Mouse (Mus musculus): ENCODE data around the gene Hist1h1e. TPM values are rescaled to one million over a fixed set of nuclear protein-coding genes. Genes with fewer than 3 reads are reported as not detected.
"Not testable (repeated sequence)": the region's sequence is repeated elsewhere in the genome, so short reads cannot be mapped to it uniquely, and the experiment has no call there.

The Hist1h1e gene
- polyA plus RNA-seq, 1 experiment from 2014 or later: 6.8 TPM

- Histone ChIP-seq H3K27ac (ENCODE audit: low read depth, low read length) (peak overlapping the region; percentile 71), H3K27me3 (replicated peaks; ENCODE audit: control insufficient read depth, insufficient read depth, low read length) (no peaks in the 10 kb centered on the region), H3K4me1 (replicated peaks; ENCODE audit: control insufficient read depth, insufficient read depth, low read length) (0 out of 2 replicates have a peak, but pooled peaks cover 10% of the 10 kb centered on the region), H3K4me2 (replicated peaks; ENCODE audit: low read depth) (0 out of 2 replicates have a peak overlapping the region, but pooled peaks have one; percentile 10), H3K36me3 (ENCODE audit: control insufficient read depth, insufficient read depth) (no peaks in the 10 kb centered on the region), H3K4me3 (ENCODE audit: low read depth, low read length) (no peak overlapping the region), H3K9me3 (ENCODE audit: control insufficient read depth) (no peaks in the 10 kb centered on the region), H3K9ac (ENCODE audit: low read depth, low read length) (no peak overlapping the region)
- 35% methylated on average over 5 of the region's 5 CpGs for WGBS
- peak; percentile 76 for ATAC-seq
- TF ChIP-seq CTCF (IDR thresholded peaks at IDR 0.05; ENCODE audit: low read depth): no peak
These were observed 29.1 kb downstream of the Hist1h1e start for GRCm38 (mm10) chr13:23593051-23593770.

- peak overlapping the region; percentile 71 for H3K27ac ChIP-seq (ENCODE audit: low read depth, low read length)
These were observed 29.7 kb downstream of the Hist1h1e start for GRCm38 (mm10) chr13:23592614-23593013.

DNA sequence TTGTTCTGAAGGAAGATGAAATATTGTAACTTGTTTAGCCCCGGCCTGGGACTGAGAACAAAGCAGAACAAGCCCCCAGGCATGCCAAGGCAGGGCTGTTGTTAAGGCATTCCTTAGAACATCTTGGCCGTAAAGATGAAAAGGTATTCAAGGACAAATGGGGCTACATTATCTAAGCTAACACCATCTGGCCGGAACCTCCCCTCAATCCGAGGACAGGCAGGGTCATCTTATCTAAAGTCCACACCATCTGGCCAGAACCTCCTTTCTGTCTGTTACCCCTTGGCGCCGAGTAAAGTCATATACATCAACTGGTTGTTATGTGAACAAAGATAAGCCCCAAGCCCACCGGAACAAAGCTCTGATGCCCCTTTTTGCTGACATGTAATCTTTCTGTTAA, 30.5 kb downstream of the Hist1h1e start:
- WGBS: 81% methylated on average over 7 of the region's 7 CpGs
- not testable (repeated sequence) for ATAC-seq; H3K4me2 ChIP-seq (replicated peaks; ENCODE audit: low read depth); H3K9me3 ChIP-seq (ENCODE audit: control insufficient read depth); H3K4me1 ChIP-seq (replicated peaks; ENCODE audit: control insufficient read depth, insufficient read depth, low read length); H3K4me3 ChIP-seq (ENCODE audit: low read depth, low read length); H3K9ac ChIP-seq (ENCODE audit: low read depth, low read length); H3K27me3 ChIP-seq (replicated peaks; ENCODE audit: control insufficient read depth, insufficient read depth, low read length); H3K36me3 ChIP-seq (ENCODE audit: control insufficient read depth, insufficient read depth); H3K27ac ChIP-seq (ENCODE audit: low read depth, low read length)

More at GRCm38 (mm10) chr13:23592614-23593013, 29.7 kb downstream of the Hist1h1e start:
- 78% methylated on average over 7 of the region's 7 CpGs for WGBS
- H3K36me3 ChIP-seq (ENCODE audit: control insufficient read depth, insufficient read depth): no peaks in the 10 kb centered on the region
- H3K4me2 ChIP-seq (replicated peaks; ENCODE audit: low read depth): no peak overlapping the region
- H3K4me3 ChIP-seq (ENCODE audit: low read depth, low read length): no peak overlapping the region
- no peaks in the 10 kb centered on the region for H3K27me3 ChIP-seq (replicated peaks; ENCODE audit: control insufficient read depth, insufficient read depth, low read length)
- 0 out of 2 replicates have a peak, but pooled peaks cover 10% of the 10 kb centered on the region for H3K4me1 ChIP-seq (replicated peaks; ENCODE audit: control insufficient read depth, insufficient read depth, low read length)
- no peak overlapping the region for H3K9ac ChIP-seq (ENCODE audit: low read depth, low read length)
- ATAC-seq: no peak
- no peaks in the 10 kb centered on the region for H3K9me3 ChIP-seq (ENCODE audit: control insufficient read depth)
- no peak for TF ChIP-seq CTCF (IDR thresholded peaks at IDR 0.05; ENCODE audit: low read depth)

DNA sequence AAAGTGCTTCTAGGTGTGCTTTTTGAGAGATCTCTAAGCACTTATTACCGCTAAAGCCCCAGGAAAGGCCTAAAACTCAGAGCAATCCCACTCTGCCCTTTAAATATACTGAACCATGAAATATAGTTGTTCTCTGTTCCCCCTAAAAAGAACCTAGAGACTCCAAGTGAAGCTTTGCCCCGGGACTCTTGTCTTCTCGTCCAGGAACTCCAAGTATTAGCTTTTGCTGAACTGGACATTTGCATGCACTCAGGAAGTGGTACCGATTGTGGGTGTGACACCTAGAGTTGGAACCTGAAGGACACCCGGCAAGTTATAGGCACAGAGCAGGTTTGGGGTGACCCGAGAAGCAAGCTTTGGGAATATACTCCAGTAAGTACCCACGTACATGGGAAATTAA, 31.2 kb downstream of the Hist1h1e start:
- no peaks in the 10 kb centered on the region for H3K36me3 ChIP-seq (ENCODE audit: control insufficient read depth, insufficient read depth)
- ATAC-seq: no peak

DNA sequence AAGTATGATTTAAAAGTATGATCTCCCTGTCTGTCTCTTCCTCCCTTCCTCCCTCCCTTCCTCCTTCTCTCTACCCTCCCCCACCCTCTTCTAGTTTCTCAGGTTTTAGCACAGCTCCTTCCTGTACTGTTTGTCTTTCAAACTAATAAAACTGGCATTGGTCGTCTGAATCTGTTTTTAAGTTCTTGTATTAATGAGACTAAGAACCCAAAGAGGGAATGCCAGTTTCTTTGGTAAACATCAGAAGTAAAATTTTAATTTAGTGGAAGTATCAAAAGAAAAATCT, 35.5 kb downstream of the Hist1h1e start:
- ATAC-seq: no peak
- no peak for TF ChIP-seq CTCF (IDR thresholded peaks at IDR 0.05; ENCODE audit: low read depth)
- Histone ChIP-seq H3K9ac (ENCODE audit: low read depth, low read length) (peak overlapping the region; percentile 38; the same call in 1 of the 2 replicates), H3K4me2 (replicated peaks; ENCODE audit: low read depth) (peak overlapping the region; percentile 85), H3K27ac (ENCODE audit: low read depth, low read length) (peak overlapping the region; percentile 76), H3K9me3 (ENCODE audit: control insufficient read depth) (no peaks in the 10 kb centered on the region), H3K27me3 (replicated peaks; ENCODE audit: control insufficient read depth, insufficient read depth, low read length) (no peaks in the 10 kb centered on the region), H3K4me1 (replicated peaks; ENCODE audit: control insufficient read depth, insufficient read depth, low read length) (no peaks in the 10 kb centered on the region), H3K4me3 (ENCODE audit: low read depth, low read length) (peak overlapping the region; percentile 54), H3K36me3 (ENCODE audit: control insufficient read depth, insufficient read depth) (no peaks in the 10 kb centered on the region)
- WGBS: 3% methylated on average over 1 of the region's 1 CpGs

More for the DNA sequence above, 31.2 kb downstream of the Hist1h1e start:
- no peak overlapping the region for H3K27ac ChIP-seq (ENCODE audit: low read depth, low read length)
- H3K4me1 ChIP-seq (replicated peaks; ENCODE audit: control insufficient read depth, insufficient read depth, low read length): 0 out of 2 replicates have a peak, but pooled peaks cover 10% of the 10 kb centered on the region
- no peak overlapping the region for H3K9ac ChIP-seq (ENCODE audit: low read depth, low read length)
- TF ChIP-seq CTCF (IDR thresholded peaks at IDR 0.05; ENCODE audit: low read depth): no peak
- no peaks in the 10 kb centered on the region for H3K9me3 ChIP-seq (ENCODE audit: control insufficient read depth)
- H3K4me3 ChIP-seq (ENCODE audit: low read depth, low read length): no peak overlapping the region
- H3K27me3 ChIP-seq (replicated peaks; ENCODE audit: control insufficient read depth, insufficient read depth, low read length): no peaks in the 10 kb centered on the region
- 94% methylated on average over 7 of the region's 7 CpGs for WGBS
- H3K4me2 ChIP-seq (replicated peaks; ENCODE audit: low read depth): no peak overlapping the region

GRCm38 (mm10) chr13:23586099-23586939, 36.0 kb downstream of the Hist1h1e start:
- peak overlapping the region; percentile 76 for H3K27ac ChIP-seq (ENCODE audit: low read depth, low read length)
- no peaks in the 10 kb centered on the region for H3K36me3 ChIP-seq (ENCODE audit: control insufficient read depth, insufficient read depth)
- peak overlapping the region; percentile 85 for H3K4me2 ChIP-seq (replicated peaks; ENCODE audit: low read depth)
- no peak for ATAC-seq
- no peaks in the 10 kb centered on the region for H3K27me3 ChIP-seq (replicated peaks; ENCODE audit: control insufficient read depth, insufficient read depth, low read length)
- peak overlapping the region; percentile 38; the same call in 1 of the 2 replicates for H3K9ac ChIP-seq (ENCODE audit: low read depth, low read length)
- no peak for TF ChIP-seq CTCF (IDR thresholded peaks at IDR 0.05; ENCODE audit: low read depth)
- no peaks in the 10 kb centered on the region for H3K9me3 ChIP-seq (ENCODE audit: control insufficient read depth)
- peak overlapping the region; percentile 54 for H3K4me3 ChIP-seq (ENCODE audit: low read depth, low read length)
- WGBS: 1% methylated on average over 22 of the region's 22 CpGs
- no peaks in the 10 kb centered on the region for H3K4me1 ChIP-seq (replicated peaks; ENCODE audit: control insufficient read depth, insufficient read depth, low read length)

- peak overlapping the region; percentile 85 for H3K4me2 ChIP-seq (replicated peaks; ENCODE audit: low read depth)
- peak overlapping the region; percentile 95 for H3K27ac ChIP-seq (ENCODE audit: low read depth, low read length)
- peak overlapping the region; percentile 61 for H3K9ac ChIP-seq (ENCODE audit: low read depth, low read length)
- H3K4me3 ChIP-seq (ENCODE audit: low read depth, low read length): peak overlapping the region; percentile 54
- 0% methylated on average over 24 of the region's 36 CpGs for WGBS
- H3K27me3 ChIP-seq (replicated peaks; ENCODE audit: control insufficient read depth, insufficient read depth, low read length); H3K4me1 ChIP-seq (replicated peaks; ENCODE audit: control insufficient read depth, insufficient read depth, low read length); H3K36me3 ChIP-seq (ENCODE audit: control insufficient read depth, insufficient read depth); H3K9me3 ChIP-seq (ENCODE audit: control insufficient read depth): not testable (repeated sequence)
- peak; percentile 82 for ATAC-seq
These were observed 36.8 kb downstream of the Hist1h1e start for GRCm38 (mm10) chr13:23585442-23586098.

Measured in intestine, postnatal 0 days (tissue).